Mouse (Mus musculus) yolk sac, embryonic 10.5 days (tissue): ENCODE measurements around the gene E130114P18Rik.

Experiments
- DNase-seq: peaks from one replicate; pipeline ENCODE4 v3.0.0-alpha.2; 2017; ENCODE audit warnings: low spot score

The E130114P18Rik gene

DNA sequence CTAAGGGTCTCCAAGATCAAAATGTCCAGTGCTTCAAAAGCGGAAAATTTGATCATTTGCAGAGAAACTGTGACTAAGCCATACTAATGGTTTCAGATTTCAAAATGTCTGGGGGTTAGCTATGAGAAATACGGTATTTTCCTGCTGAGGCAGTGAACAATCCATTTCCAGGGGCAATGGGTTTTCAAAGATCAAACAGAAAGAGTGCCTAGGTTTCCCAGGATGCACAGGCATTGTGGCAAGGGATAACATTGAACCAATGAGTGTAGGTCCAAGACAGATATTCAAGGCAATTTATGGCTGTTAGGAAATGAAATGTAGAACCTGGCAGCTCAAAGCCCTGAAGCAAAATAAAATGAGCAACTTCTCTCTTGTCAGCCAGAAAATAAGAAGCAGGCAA lies 220.3 kb downstream of the E130114P18Rik start:
- DNase-seq, result no peak

DNA sequence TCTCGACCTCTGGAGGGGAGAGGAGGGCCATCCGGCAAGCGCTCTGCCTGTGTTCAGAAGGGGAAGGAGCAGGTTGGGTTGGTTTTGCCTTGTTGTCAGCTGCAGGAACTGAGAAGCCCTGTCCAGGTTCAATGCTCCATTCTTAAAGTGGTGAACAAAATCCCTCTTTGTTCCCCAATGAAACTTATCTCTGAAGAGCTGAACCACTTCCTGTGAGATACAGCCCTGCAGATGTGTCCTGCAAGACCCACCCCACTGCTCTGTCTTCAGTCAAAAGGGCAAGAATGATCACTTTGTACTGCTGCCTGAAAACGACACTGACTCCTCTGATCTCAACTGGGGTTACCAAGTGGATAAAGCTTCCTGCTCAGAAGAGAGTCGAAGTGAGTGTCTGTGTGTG lies 233.9 kb downstream of the E130114P18Rik start:
- no peak for DNase-seq

DNA sequence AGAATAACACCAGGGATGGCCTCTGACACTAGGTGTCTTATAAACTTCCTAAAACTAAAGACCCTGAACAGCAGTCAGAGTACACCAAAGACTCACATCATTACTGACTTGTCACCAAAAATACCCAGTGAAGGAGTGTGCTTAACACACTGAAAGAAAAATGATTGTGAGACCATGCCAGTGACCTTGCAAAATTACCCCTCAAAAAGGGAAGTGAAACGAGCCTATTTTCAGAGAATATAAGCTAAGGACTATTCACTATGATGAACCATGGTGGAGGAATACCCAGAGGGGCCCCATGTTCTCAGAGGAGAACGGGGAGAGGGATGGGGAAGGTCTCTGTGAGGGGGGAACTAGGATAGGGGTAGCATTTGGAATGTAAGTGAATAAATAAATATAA lies 245.8 kb downstream of the E130114P18Rik start:
- no peak for DNase-seq

GRCm38 (mm10) chr4:97528517-97528916 lies 249.4 kb downstream of the E130114P18Rik start:
- no peak for DNase-seq
